Mouse (Mus musculus) heart, postnatal 25 days (tissue): ENCODE measurements around the gene Abhd2. TPM values are rescaled to one million over a fixed set of nuclear protein-coding genes. Genes with fewer than 3 reads are reported as not detected.

Source experiments
- DNase-seq: peaks from one replicate; pipeline ENCODE4 v3.0.0; 2022; ENCODE audit warnings: low spot score
- intact Hi-C: fragments of 180-260 bp; cut with DNase I; formaldehyde crosslinking; loops from one replicate; pipeline ENCODE4 v1.15.1; 2025
- total RNA-seq, 2 experiments: library from RNA; stranded (reverse); gene quantifications; 2 replicates each; pipeline ENCODE4 v1.2.3; 2021

Abhd2 gene
- total RNA-seq = 10 to 100 TPM; 30.4 to 41.5 TPM

GRCm38 (mm10) chr7:79272789-79273718, at the start of gene Abhd2:
TSS of gene Abhd2 (plus strand) at chr7:79273199.
- intact Hi-C loops = loop anchor here (10.0 kb wide), 1 partner anchor 192 kb away; the partner anchor contains the start of gene Polg
- DNase-seq = peak; percentile 100

- intact Hi-C loops = no loop called here
- no peak for DNase-seq
Measured at GRCm38 (mm10) chr7:79225477-79225876, 47.5 kb upstream of the Abhd2 start.

GRCm38 (mm10) chr7:79226172-79226571, 46.8 kb upstream of the Abhd2 start:
- intact Hi-C loops = no loop called here
- DNase-seq = no peak

- DNase-seq = no peak
- intact Hi-C loops = no loop called here
Measured at GRCm38 (mm10) chr7:79226834-79227486, 46.0 kb upstream of the Abhd2 start.

- DNase-seq = peak; percentile 56
- intact Hi-C loops = loop anchor here (1.0 kb wide), 1 partner anchor 87 kb away; no protein-coding TSS in a partner anchor
Measured at GRCm38 (mm10) chr7:79228471-79228870, 44.5 kb upstream of the Abhd2 start.

DNA sequence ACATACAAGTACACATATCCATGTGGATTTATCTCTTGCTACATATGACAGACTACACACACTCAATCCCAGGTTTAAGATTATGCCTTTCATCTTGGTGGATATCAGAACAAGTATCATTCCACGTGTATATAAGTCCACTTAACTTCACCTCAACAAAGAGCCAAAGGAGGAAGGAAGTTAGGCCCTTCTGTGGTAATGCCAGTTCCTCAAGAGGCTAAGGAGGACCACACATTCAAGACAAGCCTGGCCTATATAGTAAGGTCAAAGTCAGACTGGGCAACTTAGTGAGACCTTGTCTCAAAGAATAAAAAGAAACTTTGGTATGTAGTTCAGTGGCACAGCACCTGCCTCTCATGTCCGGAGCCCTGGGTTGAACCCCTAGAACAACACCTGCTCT, 41.4 kb upstream of the Abhd2 start:
- intact Hi-C loops = no loop called here

DNA sequence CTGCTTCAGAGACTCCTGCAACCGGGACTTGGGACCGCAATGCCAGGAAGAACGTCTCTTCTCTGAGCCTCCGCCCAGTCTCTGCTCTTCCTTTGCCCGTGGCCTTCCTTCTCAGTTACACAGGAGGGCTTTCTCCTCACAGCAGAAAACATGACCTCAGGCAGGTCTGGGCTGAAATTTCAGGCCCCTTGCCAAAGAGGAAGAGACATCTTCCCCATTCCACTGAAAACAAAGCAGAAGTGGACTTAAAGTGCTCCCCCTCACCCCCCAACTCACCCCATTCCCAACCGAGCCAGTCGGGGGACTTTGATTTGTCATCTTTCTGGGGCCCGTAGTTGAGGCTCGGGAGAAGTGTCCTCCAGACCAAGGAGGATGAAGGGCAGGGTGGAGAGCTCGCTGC, 41.0 kb upstream of the Abhd2 start:
- DNase-seq = no peak
- intact Hi-C loops = no loop called here

More for the DNA sequence above, 41.4 kb upstream of the Abhd2 start:
- no peak for DNase-seq

GRCm38 (mm10) chr7:79238741-79239140, 34.3 kb upstream of the Abhd2 start:
- DNase-seq = no peak
- intact Hi-C loops = no loop called here

DNA sequence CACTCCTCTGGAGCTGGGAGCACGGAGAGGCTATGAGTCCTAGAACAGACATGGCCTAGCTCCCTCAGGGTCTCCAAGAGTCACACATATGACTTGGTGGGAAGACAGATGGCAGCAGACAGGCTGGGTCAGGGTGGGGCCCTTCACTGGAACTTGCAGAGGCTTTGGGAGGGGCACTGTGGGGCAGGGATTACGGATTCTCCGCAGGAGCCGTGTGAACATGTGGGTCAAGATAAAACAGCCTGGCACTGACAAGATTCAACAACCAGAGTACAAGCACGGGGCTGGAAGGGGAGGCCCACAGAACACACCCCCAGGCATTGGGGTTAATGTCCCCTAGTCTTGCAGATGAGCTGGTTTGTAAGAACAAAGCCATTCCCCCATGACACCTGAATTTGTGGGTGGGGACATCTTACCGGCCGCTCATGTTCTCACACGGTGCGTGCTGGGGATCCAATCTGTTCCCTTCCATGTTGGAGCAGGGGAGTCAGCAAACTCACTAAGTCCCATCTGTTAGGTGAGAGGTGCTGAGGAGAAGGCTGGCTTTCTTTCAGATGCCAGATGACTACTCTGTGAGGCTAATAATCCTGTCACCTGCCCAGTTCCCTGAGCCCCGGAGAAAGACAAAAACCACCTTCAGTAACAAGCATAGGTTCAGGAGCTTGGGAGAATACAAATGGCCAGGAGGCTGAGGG, 30.9 kb upstream of the Abhd2 start:
- no peak for DNase-seq
- intact Hi-C loops = no loop called here

- intact Hi-C loops = no loop called here
- DNase-seq = no peak
Measured at GRCm38 (mm10) chr7:79243236-79243635, 29.8 kb upstream of the Abhd2 start.

DNA sequence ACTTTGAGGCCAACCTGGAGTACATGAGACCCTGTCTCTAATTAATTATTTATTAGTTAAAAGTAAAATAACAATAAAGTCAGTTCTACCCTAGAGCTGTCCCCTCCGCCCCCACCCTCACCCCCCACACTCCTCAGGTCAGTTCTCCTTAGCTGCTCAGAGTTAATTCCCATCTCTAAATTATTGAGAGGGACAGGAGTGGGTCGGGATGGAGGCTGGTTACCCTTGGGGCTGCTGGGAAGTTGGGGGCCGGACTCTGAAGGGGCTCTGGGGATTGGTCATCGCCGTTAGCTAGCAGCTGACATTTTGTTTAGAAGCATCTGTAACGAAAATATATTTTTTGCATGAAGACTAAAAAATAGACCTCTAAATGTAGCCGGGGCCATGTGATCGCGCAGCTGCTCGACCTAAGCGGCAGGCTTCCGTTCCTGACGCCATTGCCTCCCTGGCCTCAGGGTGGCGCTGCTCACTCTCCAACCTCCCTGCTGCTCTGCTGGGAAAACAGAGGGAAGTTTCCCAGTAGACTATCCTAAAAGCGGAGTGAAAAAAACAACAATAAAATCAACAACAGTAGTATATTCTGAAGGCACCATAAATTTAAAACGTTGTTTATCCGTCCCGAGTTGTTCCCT, 26.8 kb upstream of the Abhd2 start:
- peak; percentile 27 for DNase-seq
- intact Hi-C loops = loop anchor here (1.0 to 5.0 kb wide), 2 partner anchors 86 to 103 kb away; no protein-coding TSS in a partner anchor

DNA sequence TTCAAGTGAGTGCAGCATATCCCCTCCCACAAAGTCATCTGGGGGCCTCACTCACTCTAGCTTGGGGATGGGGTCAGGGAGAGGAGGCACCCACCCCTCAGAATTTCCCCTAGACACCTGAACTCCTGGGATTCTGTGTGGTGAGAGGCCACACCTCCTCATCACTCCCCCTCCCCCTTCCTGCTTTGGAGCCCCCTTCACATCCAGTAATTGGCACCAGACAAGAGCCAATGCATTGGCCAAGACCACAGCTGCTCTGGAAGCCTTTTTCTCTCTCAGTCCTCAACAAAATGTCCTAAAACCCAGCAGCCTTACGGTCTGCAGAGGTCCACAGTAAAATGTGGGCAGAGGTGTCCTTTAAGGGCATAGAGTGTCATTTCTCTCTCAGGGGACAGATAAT, 25.6 kb upstream of the Abhd2 start:
- no peak for DNase-seq
- intact Hi-C loops = loop anchor here (5.0 kb wide), 1 partner anchor 85 kb away; no protein-coding TSS in a partner anchor

DNA sequence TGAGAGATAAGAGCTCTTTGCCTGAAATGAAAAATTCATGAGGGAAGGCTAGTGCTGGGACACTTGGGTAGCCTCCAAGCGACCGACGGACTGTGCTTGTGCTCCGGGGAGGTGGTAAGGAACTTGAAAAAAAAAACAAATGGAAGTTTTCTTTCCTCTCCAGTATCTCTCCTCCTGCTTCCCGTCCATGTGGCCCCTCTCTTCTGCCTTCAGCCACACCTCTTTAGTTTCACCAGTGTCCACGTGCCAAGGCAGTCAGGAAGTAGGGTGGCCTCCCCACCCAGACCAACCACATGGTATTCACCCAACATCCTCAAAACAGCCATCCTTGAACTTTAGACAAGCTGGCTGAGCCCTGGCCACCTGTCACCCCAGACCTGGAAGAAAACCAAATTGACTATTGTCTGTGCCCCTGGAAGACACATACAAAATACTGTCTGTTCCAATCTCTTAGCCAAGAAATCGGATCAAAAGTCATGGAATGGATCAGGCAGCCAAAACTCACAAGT, 25.1 kb upstream of the Abhd2 start:
- intact Hi-C loops = loop anchor here (5.0 kb wide), 1 partner anchor 84 kb away; no protein-coding TSS in a partner anchor
- DNase-seq = peak; percentile 23

- DNase-seq = no peak
Measured at GRCm38 (mm10) chr7:79249581-79249980, 23.4 kb upstream of the Abhd2 start.

DNA sequence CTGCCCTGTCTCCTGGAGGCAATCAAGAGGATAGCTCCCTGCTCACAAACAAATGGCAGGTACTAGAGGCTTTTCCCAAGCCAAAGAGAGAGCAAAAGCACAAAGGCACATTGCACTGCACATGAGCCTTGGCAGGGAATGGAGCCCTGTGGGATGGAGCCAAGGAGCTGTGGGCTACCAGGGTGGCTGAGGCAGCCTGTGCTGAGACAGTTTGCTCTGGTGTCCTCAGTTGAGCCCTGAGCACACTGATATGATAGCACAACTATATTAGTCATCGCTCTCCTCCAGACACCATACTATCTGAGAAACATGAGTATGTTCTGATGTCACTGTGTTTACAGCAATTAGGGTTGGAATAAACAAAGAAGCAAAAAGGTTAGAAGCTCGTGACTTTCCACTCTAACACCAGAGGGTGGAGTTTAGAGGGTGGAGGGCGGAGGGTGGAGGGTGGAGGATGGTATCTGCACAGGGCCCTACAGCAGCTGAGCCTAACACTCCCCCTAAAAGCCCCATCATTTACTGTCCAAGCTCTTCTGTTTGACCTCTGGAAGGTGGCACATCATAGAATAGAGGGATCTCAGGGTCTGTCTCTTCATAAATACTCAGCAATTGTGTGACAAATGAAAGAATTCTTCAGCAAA, 18.6 kb upstream of the Abhd2 start:
- peak; percentile 52 for DNase-seq
- intact Hi-C loops = no loop called here

More at GRCm38 (mm10) chr7:79249581-79249980, 23.4 kb upstream of the Abhd2 start:
- intact Hi-C loops = loop anchor here (5.0 kb wide), 1 partner anchor 83 kb away; no protein-coding TSS in a partner anchor

GRCm38 (mm10) chr7:79255350-79255749, 17.6 kb upstream of the Abhd2 start:
- intact Hi-C loops = no loop called here

DNA sequence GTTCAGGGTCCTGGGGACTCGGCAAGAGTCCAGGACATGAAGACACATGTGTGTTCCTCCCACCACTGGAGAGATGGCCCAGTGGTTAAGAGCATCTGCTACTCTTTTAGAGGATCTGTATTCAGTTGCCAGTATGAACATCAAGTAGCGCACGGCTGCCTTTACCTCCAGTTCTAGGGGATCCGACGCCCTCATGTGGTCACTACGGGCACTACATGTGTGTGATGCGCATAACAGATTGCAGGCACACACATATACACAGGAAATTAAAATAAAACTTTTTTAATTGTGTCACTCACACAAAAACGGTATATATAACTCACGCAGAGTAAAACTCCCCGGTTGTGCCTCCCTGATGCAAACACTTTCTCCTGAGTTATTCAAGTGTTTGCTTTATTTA, 17.2 kb upstream of the Abhd2 start:
- intact Hi-C loops = no loop called here
- no peak for DNase-seq

More at GRCm38 (mm10) chr7:79255350-79255749, 17.6 kb upstream of the Abhd2 start:
- DNase-seq = no peak

- DNase-seq = no peak
- intact Hi-C loops = no loop called here
Measured at GRCm38 (mm10) chr7:79256716-79257115, 16.3 kb upstream of the Abhd2 start.

GRCm38 (mm10) chr7:79258981-79259542, 13.9 kb upstream of the Abhd2 start:
- intact Hi-C loops = no loop called here
- no peak for DNase-seq
